Mouse (Mus musculus): ENCODE measurements at regions not wholly inside any gene's neighbourhood (a gene's known extent, or its start where the extent isn't known, plus 50 kb on each side); places are given as distances from the start of the nearest gene placed in this dataset.

DNA sequence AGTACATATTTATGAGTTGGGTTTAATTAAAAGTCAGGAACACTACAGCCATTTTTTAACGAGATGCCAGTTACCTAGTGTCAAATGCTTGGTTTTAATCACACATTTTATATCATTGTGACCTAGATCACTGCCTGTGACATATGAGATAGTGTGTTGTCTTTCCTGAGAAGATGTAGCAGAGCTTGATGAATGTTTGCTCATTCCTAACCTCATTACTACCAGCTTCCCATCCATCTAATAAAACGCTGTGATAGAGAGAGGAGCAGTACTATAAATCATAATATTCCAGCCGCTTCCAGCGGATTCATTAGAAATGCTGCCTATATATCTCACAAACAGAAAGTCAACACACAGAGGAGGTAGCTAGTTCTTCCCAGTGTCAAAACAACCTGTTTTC is 163.6 kb downstream of the Aldoart1 start:
- H3K36me3 ChIP-seq (ENCODE audit: poor library complexity, severe bottlenecking) = no peaks in the 10 kb centered on the region
- WGBS = 86% methylated on average over 4 of the region's 4 CpGs
- no peak for ATAC-seq
- no peak overlapping the region for H3K4me2 ChIP-seq
- no peaks in the 10 kb centered on the region for H3K9me3 ChIP-seq (replicated peaks)
- no peak overlapping the region for H3K9ac ChIP-seq
- H3K4me3 ChIP-seq = no peak overlapping the region
- no peaks in the 10 kb centered on the region for H3K27me3 ChIP-seq
- no peak overlapping the region for H3K27ac ChIP-seq
- no peaks in the 10 kb centered on the region for H3K4me1 ChIP-seq

DNA sequence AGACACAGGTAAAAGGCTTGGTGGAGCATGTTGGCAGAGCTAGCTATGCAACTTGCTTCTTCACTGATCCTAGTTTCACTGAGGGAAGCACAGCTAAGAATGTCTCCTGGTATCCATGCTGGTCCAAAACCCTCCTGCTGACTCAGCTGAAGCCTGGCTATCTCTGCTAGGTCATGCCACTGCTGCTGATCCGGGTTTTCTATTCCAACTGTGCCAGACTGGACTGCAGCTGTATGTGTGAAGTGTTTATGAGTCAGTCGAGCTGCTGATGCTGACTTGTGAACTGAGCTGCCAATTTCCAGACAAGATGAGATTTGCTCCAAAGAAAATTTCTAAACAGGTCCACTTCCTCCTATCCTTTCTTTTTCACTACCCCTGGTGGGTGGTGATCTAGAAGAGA is 178.4 kb downstream of the Aldoart1 start:
- no peaks in the 10 kb centered on the region for H3K36me3 ChIP-seq (ENCODE audit: poor library complexity, severe bottlenecking)
- H3K27ac ChIP-seq = no peak overlapping the region
- no peak overlapping the region for H3K4me3 ChIP-seq
- no peak overlapping the region for H3K4me2 ChIP-seq
- no peaks in the 10 kb centered on the region for H3K27me3 ChIP-seq
- WGBS = 80% methylated on average over 2 of the region's 2 CpGs
- no peaks in the 10 kb centered on the region for H3K4me1 ChIP-seq
- H3K9ac ChIP-seq = no peak overlapping the region
- H3K9me3 ChIP-seq (replicated peaks) = no peaks in the 10 kb centered on the region
- ATAC-seq = no peak

DNA sequence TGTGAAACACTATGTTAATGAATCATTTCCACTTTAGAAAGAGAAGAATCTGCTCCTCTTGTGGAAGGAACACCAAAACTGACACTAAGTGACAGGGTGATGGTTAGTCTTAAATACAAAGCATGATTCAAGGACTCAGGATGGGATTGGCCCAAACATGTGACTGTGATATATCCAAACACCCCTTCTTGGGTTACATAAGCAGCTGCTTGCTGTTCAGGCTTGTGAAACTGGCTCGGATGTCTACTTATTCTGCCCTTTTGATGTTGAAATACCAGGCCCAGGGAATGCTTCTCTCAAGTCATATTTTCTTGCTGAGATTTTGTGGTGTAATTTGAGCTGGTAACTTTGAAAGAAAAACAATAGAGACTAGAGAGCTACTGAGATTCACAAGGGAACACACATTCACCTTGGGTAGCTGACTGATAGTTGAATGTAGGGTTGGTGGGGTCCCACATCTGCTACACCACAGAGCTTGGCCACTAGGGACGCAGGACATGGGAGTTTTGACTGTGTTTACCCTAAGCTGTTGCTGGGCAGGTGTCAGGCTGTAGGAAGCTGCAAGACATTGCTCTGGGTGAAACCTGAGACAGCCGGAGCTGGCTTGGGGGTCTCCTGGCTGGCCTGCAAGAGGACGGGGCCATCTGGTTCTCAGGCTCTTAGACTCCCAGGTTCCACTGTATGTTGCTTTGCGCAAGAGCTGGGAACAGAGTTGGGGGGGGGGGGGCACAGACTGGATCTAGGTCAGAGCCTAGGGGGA is 180.6 kb downstream of the Aldoart1 start:
- Histone ChIP-seq H3K9ac (no peak overlapping the region), H3K27ac (no peak overlapping the region), H3K4me2 (no peak overlapping the region), H3K9me3 (replicated peaks) (no peaks in the 10 kb centered on the region), H3K4me3 (no peak overlapping the region), H3K36me3 (ENCODE audit: poor library complexity, severe bottlenecking) (no peaks in the 10 kb centered on the region), H3K4me1 (no peaks in the 10 kb centered on the region), H3K27me3 (no peaks in the 10 kb centered on the region)
- ATAC-seq = no peak
- WGBS = 82% methylated on average over 5 of the region's 5 CpGs

DNA sequence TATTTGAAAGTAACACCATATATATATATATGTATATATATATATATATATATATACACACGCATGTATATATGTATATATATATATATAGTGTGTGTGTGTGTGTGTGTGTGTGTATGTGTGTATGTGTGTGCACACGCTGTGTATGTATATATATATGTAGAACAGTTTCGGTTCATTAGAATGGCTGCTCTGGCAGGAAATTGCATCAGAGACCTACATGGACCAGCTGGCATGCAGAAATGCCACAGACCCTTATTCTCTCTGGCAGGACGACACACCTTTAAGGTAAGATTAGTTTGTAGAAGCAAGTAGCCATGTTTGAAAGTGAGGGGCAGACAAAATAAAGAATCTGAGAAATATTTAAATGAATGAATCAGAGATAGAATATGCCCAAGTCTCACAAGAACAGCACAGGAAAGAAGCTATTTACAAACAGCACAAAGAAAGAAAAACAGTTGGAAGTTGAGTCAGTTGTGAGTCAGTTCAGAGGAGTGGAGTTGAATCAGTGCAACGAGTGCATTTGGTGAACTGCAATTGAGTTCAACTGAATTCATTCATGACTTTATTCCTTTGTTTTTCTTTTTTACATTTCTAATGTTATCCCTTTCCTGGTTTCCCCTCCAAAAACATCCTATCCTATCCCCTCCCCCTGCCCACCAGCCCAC is 182.5 kb downstream of the Aldoart1 start:
- H3K4me1 ChIP-seq = no peaks in the 10 kb centered on the region
- H3K27ac ChIP-seq = no peak overlapping the region
- H3K36me3 ChIP-seq (ENCODE audit: poor library complexity, severe bottlenecking) = no peaks in the 10 kb centered on the region
- no peak overlapping the region for H3K4me2 ChIP-seq
- no peak overlapping the region for H3K9ac ChIP-seq
- WGBS = 91% methylated on average over 5 of the region's 5 CpGs
- H3K27me3 ChIP-seq = no peaks in the 10 kb centered on the region
- no peak overlapping the region for H3K4me3 ChIP-seq
- ATAC-seq = no peak
- no peaks in the 10 kb centered on the region for H3K9me3 ChIP-seq (replicated peaks)

DNA sequence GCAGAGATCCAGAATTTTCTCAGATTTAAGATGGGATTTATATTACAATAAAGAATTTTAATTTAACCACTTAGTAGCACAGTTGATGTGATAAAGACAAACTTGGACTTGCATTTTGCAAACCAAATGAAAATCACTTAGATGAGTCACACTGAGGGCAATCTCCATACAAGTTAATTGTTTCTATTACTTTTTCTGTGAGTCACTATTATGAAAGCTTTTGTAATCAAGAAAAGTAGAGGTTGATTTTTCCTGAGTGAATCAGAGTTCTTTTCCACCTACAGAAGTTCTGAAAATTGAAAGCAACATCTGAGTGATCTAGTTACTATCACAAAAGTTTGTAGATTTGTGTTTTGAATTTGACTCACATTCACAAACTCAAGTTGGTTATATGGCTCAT is 188.1 kb downstream of the Aldoart1 start:
- no peak overlapping the region for H3K4me2 ChIP-seq
- H3K9ac ChIP-seq = no peak overlapping the region
- no peaks in the 10 kb centered on the region for H3K27me3 ChIP-seq
- no peak for ATAC-seq
- no peak overlapping the region for H3K4me3 ChIP-seq
- no peaks in the 10 kb centered on the region for H3K4me1 ChIP-seq
- no peak overlapping the region for H3K27ac ChIP-seq
- no peaks in the 10 kb centered on the region for H3K9me3 ChIP-seq (replicated peaks)
- H3K36me3 ChIP-seq (ENCODE audit: poor library complexity, severe bottlenecking) = no peaks in the 10 kb centered on the region

DNA sequence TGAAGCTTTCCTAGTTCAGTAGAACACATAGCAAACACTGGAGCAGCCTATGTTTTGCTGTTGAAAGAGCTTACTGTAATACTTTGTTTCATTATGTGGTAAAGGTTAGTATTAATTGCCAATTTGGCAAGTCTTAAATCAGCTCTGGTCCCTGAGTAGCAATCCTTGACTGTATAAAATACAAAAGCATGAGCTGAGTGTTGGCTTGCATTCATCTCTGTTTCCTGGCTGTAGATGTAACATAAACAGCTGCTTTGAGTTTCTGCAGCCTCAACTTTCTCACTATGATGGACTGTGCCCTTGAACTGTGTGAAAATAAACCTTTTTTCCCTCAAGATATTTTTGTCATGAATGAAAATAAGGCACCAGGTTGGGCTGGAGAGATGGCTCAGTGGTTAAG is 190.0 kb downstream of the Aldoart1 start:
- H3K36me3 ChIP-seq (ENCODE audit: poor library complexity, severe bottlenecking) = no peaks in the 10 kb centered on the region
- ATAC-seq = peak; percentile 36; the same call in 1 of the 2 replicates
- H3K9me3 ChIP-seq (replicated peaks) = no peaks in the 10 kb centered on the region
- H3K4me2 ChIP-seq = no peak overlapping the region
- no peak overlapping the region for H3K4me3 ChIP-seq
- no peak overlapping the region for H3K9ac ChIP-seq
- H3K4me1 ChIP-seq = no peaks in the 10 kb centered on the region
- no peak overlapping the region for H3K27ac ChIP-seq
- H3K27me3 ChIP-seq = no peaks in the 10 kb centered on the region

DNA sequence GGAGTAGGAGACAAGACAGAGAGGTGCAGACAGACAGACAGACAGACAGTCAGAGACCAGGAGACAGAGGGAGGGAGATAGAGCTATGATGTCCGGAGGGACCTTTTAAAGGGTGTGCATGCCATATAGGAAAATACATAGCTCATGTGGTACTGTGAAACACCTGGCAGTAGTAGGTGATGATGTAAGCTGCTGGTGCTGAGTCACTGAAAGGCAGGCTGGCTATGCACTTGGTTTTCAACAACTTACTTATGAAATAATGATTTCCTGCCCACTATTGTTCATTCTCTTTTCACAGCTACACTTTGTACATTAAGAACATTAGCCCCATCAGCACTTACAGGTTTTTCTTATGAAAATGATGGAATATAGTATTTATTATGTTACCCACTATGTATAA is 196.2 kb downstream of the Aldoart1 start:
- Histone ChIP-seq H3K27me3 (no peaks in the 10 kb centered on the region), H3K4me1 (no peaks in the 10 kb centered on the region), H3K4me2 (no peak overlapping the region), H3K4me3 (no peak overlapping the region), H3K27ac (no peak overlapping the region), H3K36me3 (ENCODE audit: poor library complexity, severe bottlenecking) (no peaks in the 10 kb centered on the region), H3K9me3 (replicated peaks) (no peaks in the 10 kb centered on the region), H3K9ac (no peak overlapping the region)
- no peak for ATAC-seq
- 83% methylated on average over 1 of the region's 1 CpGs for WGBS

DNA sequence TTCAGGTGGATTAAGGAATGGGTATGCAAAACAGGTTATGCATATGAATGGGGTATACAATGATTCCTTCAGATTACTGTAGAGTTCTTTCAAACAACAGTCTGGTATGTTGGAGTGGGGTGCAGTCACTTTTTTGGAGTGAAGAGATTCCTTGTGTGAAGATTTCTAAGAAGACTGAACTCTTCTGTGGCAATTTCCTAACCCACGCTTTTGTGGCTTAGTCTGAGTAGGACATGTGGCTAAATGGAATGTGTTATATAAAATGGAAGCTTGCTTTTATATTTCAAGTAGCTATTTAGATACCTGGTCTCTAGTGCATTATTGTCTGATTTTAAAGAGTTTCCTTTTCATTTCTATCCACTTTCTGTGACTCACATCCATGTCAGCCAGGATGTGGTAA is 205.3 kb downstream of the Aldoart1 start:
- 76% methylated on average over 1 of the region's 1 CpGs for WGBS
- Histone ChIP-seq H3K27ac (no peak overlapping the region), H3K9me3 (replicated peaks) (no peaks in the 10 kb centered on the region), H3K4me1 (no peaks in the 10 kb centered on the region), H3K4me3 (no peak overlapping the region), H3K4me2 (no peak overlapping the region), H3K9ac (no peak overlapping the region), H3K27me3 (no peaks in the 10 kb centered on the region), H3K36me3 (ENCODE audit: poor library complexity, severe bottlenecking) (no peaks in the 10 kb centered on the region)
- no peak for ATAC-seq

DNA sequence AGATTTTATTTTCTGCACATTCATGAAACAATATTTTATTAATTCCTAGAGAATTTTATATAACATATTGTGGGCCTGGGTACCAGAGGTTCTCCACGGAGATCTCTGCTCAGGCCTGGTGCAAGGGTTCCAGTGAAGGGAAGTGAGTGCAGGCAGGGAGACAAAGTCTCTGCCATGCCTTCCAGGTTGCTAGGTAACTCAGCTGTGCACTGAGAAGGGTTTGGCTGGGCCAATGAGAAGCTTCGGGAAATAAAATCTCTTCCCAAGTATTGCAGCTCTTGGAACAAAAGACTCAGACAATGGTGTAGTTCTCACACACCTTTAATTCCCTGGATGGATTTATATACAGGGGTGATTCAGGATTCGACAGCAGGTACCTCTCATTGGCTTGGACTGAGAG is 223.0 kb downstream of the Aldoart1 start:
- WGBS = 28% methylated on average over 3 of the region's 3 CpGs

DNA sequence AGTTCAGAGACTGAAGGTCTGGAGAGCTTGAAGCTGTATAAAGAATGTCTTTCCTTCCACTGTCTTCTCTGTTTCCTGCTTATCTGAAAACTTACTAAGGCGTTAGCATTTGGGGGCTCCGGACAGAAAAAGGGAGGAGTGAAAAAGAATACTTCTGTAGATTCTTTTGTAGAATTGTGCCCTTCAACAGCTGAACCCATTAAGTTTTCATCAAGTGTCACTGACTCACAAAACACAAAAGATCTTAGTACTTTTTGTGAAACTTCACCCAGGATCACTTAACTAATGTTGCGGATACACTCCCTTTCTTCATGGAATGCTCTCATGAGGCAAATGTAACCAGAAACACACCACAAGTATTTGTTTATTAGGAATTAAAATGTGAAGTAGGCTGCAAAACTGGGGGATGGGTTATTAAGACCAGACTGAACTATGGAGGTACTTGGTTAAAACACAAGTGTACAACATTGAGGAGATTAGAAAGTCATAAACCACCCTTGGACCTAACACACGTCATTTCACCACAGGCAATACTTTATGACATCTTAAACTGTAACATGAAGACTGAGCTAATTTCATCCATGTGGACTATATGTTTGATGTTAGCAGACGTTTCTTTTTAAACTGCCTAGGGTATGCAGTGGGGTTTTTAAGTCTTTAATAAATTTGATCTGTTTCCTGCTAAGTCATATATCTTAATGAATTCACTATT is 225.1 kb downstream of the Aldoart1 start:
- H3K27me3 ChIP-seq = no peaks in the 10 kb centered on the region

More for the DNA sequence above, 223.0 kb downstream of the Aldoart1 start:
- Histone ChIP-seq H3K27ac (no peak overlapping the region), H3K4me3 (no peak overlapping the region), H3K27me3 (no peaks in the 10 kb centered on the region), H3K4me2 (no peak overlapping the region), H3K4me1 (no peaks in the 10 kb centered on the region), H3K9ac (no peak overlapping the region), H3K36me3 (ENCODE audit: poor library complexity, severe bottlenecking) (no peaks in the 10 kb centered on the region), H3K9me3 (replicated peaks) (no peaks in the 10 kb centered on the region)
- ATAC-seq = no peak

DNA sequence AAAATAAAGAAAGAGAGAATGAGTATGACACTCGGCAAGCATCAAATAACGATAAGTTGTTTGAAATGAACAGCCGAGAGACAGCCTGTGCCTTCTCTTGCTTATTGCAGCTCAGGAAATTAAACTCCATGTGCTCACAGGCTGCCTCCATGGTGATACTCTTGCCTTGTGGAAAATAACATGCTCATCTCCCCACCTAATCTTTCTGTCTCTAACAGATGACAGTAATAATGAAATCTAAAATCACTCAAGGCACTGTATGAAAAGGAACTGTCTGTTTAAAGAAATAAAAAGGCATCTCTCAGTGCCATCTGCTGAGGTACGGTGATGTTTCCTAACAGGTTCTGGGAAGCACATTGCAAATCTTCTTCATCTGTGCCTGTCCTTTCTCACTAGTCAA is 247.3 kb downstream of the Aldoart1 start:
- Histone ChIP-seq H3K27ac (no peak overlapping the region), H3K9ac (no peak overlapping the region), H3K4me1 (no peaks in the 10 kb centered on the region), H3K27me3 (no peaks in the 10 kb centered on the region), H3K9me3 (replicated peaks) (no peaks in the 10 kb centered on the region), H3K36me3 (ENCODE audit: poor library complexity, severe bottlenecking) (no peaks in the 10 kb centered on the region), H3K4me2 (no peak overlapping the region), H3K4me3 (no peak overlapping the region)
- no peak for ATAC-seq
- 86% methylated on average over 4 of the region's 4 CpGs for whole genome bisulfite sequencing

More for the DNA sequence above, 225.1 kb downstream of the Aldoart1 start:
- no peak overlapping the region for H3K27ac ChIP-seq
- H3K4me3 ChIP-seq = no peak overlapping the region
- 57% methylated on average over 5 of the region's 5 CpGs for WGBS
- no peak overlapping the region for H3K9ac ChIP-seq
- H3K9me3 ChIP-seq (replicated peaks) = no peaks in the 10 kb centered on the region
- H3K36me3 ChIP-seq (ENCODE audit: poor library complexity, severe bottlenecking) = no peaks in the 10 kb centered on the region
- H3K4me2 ChIP-seq = no peak overlapping the region
- no peak for ATAC-seq
- H3K4me1 ChIP-seq = no peaks in the 10 kb centered on the region

DNA sequence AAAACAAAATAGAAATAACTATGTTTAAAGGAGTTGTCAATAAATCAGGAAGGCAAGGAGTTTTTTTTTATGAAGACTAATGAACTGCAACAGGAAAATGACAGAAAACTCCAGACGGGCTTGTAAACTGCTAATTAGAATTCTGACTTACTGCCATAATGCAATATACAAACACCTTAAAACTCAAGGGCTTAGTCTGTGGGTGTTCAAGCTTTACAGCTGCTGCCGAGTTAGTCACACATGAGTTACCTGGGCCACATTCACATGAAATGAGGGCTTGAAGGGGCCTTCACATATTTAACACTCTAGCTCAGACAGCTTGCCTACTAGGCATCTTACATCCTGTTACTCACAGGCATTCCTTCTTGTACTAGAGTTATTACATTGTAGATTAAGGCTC is 256.9 kb downstream of the Aldoart1 start:
- no peak overlapping the region for H3K4me3 ChIP-seq
- no peak overlapping the region for H3K9ac ChIP-seq
- H3K4me2 ChIP-seq = no peak overlapping the region
- ATAC-seq = no peak
- H3K36me3 ChIP-seq (ENCODE audit: poor library complexity, severe bottlenecking) = no peaks in the 10 kb centered on the region
- H3K27me3 ChIP-seq = no peaks in the 10 kb centered on the region
- H3K9me3 ChIP-seq (replicated peaks) = no peaks in the 10 kb centered on the region
- H3K27ac ChIP-seq = no peak overlapping the region
- no peaks in the 10 kb centered on the region for H3K4me1 ChIP-seq
- WGBS = 28% methylated on average over 2 of the region's 2 CpGs

Measured in forebrain, embryonic 13.5 days (tissue).